Mouse (Mus musculus): Measurements from ENCODE around the gene Fam198a.

- TF ChIP-seq GATA1 (IDR thresholded peaks at IDR 0.05; ENCODE audit: borderline replicate concordance, low read length) (no peak), FLI1 (IDR thresholded peaks at IDR 0.05; ENCODE audit: low read length) (no peak)
Observed at GRCm38 (mm10) chr9:121937451-121937864, 13.3 kb upstream of the Fam198a start.
